Mouse (Mus musculus) heart, embryonic 16.5 days (tissue): ENCODE data around the gene Rnf13. TPM values are rescaled to one million over a fixed set of nuclear protein-coding genes. Genes with fewer than 3 reads are reported as not detected.

Experiments used
- ATAC-seq: fragments of 200-750 bp; cut with Nextera tagmentation; replicated peaks from 2 replicates; pipeline ENCODE4 v1.8.0; 2017; ENCODE audit warnings: moderate number of reproducible peaks; ENCODE audit not compliant: insufficient read depth, low FRiP score; ENCODE audit errors: extremely low read depth
- H3K27ac ChIP-seq: fragments of 300-500 bp; sonication (generic); 2 replicates; pipeline ENCODE4 v1.5.1; 2014; ENCODE audit warnings: mild to moderate bottlenecking, low read length, control low read depth, moderate library complexity
- H3K27me3 ChIP-seq: fragments of 300-500 bp; sonication (generic); 2 replicates; pipeline ENCODE4 v1.6.1; 2014; ENCODE audit warnings: low read length, mixed read lengths; ENCODE audit not compliant: control insufficient read depth, insufficient read depth
- H3K36me3 ChIP-seq: fragments of 300-500 bp; sonication (generic); 2 replicates; pipeline ENCODE4 v1.6.1; 2014; ENCODE audit not compliant: control insufficient read depth, insufficient read depth
- H3K4me1 ChIP-seq: fragments of 300-500 bp; sonication (generic); 2 replicates; pipeline ENCODE4 v1.6.1; 2014; ENCODE audit warnings: low read length, mixed read lengths; ENCODE audit not compliant: control insufficient read depth, insufficient read depth
- H3K4me2 ChIP-seq: fragments of 300-500 bp; sonication (generic); 2 replicates; pipeline ENCODE4 v1.6.1; 2014; ENCODE audit warnings: low read depth, mild to moderate bottlenecking, control low read depth, low read length
- H3K4me3 ChIP-seq: fragments of 300-500 bp; sonication (generic); 2 replicates; pipeline ENCODE4 v1.5.1; 2014; ENCODE audit warnings: mild to moderate bottlenecking, control low read depth, low read length
- H3K9ac ChIP-seq: fragments of 300-500 bp; sonication (generic); 2 replicates; pipeline ENCODE4 v1.6.1; 2014; ENCODE audit warnings: low read length, control low read depth
- H3K9me3 ChIP-seq: fragments of 300-500 bp; sonication (generic); replicated peaks from 2 replicates; pipeline ENCODE4 v1.6.1; 2016; ENCODE audit warnings: low read length; ENCODE audit not compliant: control insufficient read depth
- WGBS: fragments of 180-500 bp; shearing (Covaris S2); extraction: QIAGEN DNeasy Blood & Tissue Kit; methylation state at CpG from one replicate; pipeline ENCODE4 v1.1.7; 2014; 5-methylcytosine and 5-hydroxymethylcytosine counted together
- polyA plus RNA-seq: library from polyadenylated mRNA; unstranded; fragments of >200 nt; fragmentation: Nextera tagmentation; extraction: Ambion mirVana; gene quantifications from 2 replicates; pipeline ENCODE4 v1.2.1, GENCODE M21; 2015

Gene Rnf13
- polyA plus RNA-seq, 1 experiment from 2014 or later: 71.8 TPM

- Histone ChIP-seq H3K4me2 (no peak overlapping the region), H3K9ac (no peak overlapping the region), H3K4me1 (no peaks in the 10 kb centered on the region), H3K27ac (no peak overlapping the region), H3K27me3 (no peaks in the 10 kb centered on the region), H3K36me3 (peaks cover 19% of the 10 kb centered on the region), H3K4me3 (no peak overlapping the region), H3K9me3 (no peaks in the 10 kb centered on the region)
- WGBS: 95% methylated on average over 3 of the region's 3 CpGs
- no peak for ATAC-seq
Observed at GRCm38 (mm10) chr3:57825866-57826265, 90.0 kb downstream of the Rnf13 start.

GRCm38 (mm10) chr3:57833585-57833984 is 97.7 kb downstream of the Rnf13 start:
- ATAC-seq: no peak
- no peak overlapping the region for H3K27ac ChIP-seq

GRCm38 (mm10) chr3:57836911-57837310 is 101.0 kb downstream of the Rnf13 start:
- peaks cover 14% of the 10 kb centered on the region for H3K36me3 ChIP-seq
- H3K4me2 ChIP-seq: no peak overlapping the region
- H3K4me1 ChIP-seq: no peaks in the 10 kb centered on the region
- no peak overlapping the region for H3K4me3 ChIP-seq
- H3K9me3 ChIP-seq: no peaks in the 10 kb centered on the region; the same call in 1 of the 2 replicates
- no peak overlapping the region for H3K9ac ChIP-seq
- WGBS: 84% methylated on average over 4 of the region's 4 CpGs
- no peak overlapping the region for H3K27ac ChIP-seq
- ATAC-seq: no peak
- no peaks in the 10 kb centered on the region for H3K27me3 ChIP-seq

More at GRCm38 (mm10) chr3:57833585-57833984, 97.7 kb downstream of the Rnf13 start:
- H3K9ac ChIP-seq: no peak overlapping the region
- no peak overlapping the region for H3K4me2 ChIP-seq
- H3K36me3 ChIP-seq: peaks cover 17% of the 10 kb centered on the region; the same call in 1 of the 2 replicates
- H3K27me3 ChIP-seq: no peaks in the 10 kb centered on the region
- H3K9me3 ChIP-seq: no peaks in the 10 kb centered on the region
- no peak overlapping the region for H3K4me3 ChIP-seq
- 91% methylated on average over 11 of the region's 11 CpGs for WGBS
- no peaks in the 10 kb centered on the region for H3K4me1 ChIP-seq

- Histone ChIP-seq H3K27ac (no peak overlapping the region), H3K36me3 (peaks cover 16% of the 10 kb centered on the region), H3K9ac (no peak overlapping the region), H3K4me3 (no peak overlapping the region), H3K27me3 (no peaks in the 10 kb centered on the region), H3K9me3 (no peaks in the 10 kb centered on the region; the same call in 1 of the 2 replicates), H3K4me2 (no peak overlapping the region), H3K4me1 (peaks cover 19% of the 10 kb centered on the region)
- no peak for ATAC-seq
Observed at GRCm38 (mm10) chr3:57843775-57844174, 107.9 kb downstream of the Rnf13 start.

GRCm38 (mm10) chr3:57845786-57846661 is 110.2 kb downstream of the Rnf13 start:
- Histone ChIP-seq H3K9ac (peak overlapping the region; percentile 84), H3K4me2 (peak overlapping the region; percentile 69), H3K27ac (peak overlapping the region; percentile 70), H3K4me3 (peak overlapping the region; percentile 97), H3K4me1 (peaks cover 19% of the 10 kb centered on the region), H3K36me3 (peaks cover 10% of the 10 kb centered on the region), H3K27me3 (no peaks in the 10 kb centered on the region), H3K9me3 (no peaks in the 10 kb centered on the region; the same call in 1 of the 2 replicates)
- 22% methylated on average over 11 of the region's 11 CpGs for WGBS
- ATAC-seq: no peak

- WGBS: 3% methylated on average over 9 of the region's 9 CpGs
Observed at GRCm38 (mm10) chr3:57846662-57846911, 110.7 kb downstream of the Rnf13 start.

GRCm38 (mm10) chr3:57846912-57847759 is 111.3 kb downstream of the Rnf13 start:
- Histone ChIP-seq H3K9me3 (no peaks in the 10 kb centered on the region; the same call in 1 of the 2 replicates), H3K36me3 (peaks cover 10% of the 10 kb centered on the region), H3K4me2 (peak overlapping the region; percentile 69), H3K4me3 (peak overlapping the region; percentile 97), H3K27ac (peak overlapping the region; percentile 88), H3K9ac (peak overlapping the region; percentile 84), H3K27me3 (no peaks in the 10 kb centered on the region), H3K4me1 (peaks cover 19% of the 10 kb centered on the region)
- under 1% methylated on average over 77 of the region's 104 CpGs for WGBS
- ATAC-seq: peak; percentile 88

More at GRCm38 (mm10) chr3:57846662-57846911, 110.7 kb downstream of the Rnf13 start:
- Histone ChIP-seq H3K4me2 (peak overlapping the region; percentile 69), H3K4me1 (peaks cover 19% of the 10 kb centered on the region), H3K27ac (peak overlapping the region; percentile 88), H3K9me3 (no peaks in the 10 kb centered on the region; the same call in 1 of the 2 replicates), H3K4me3 (peak overlapping the region; percentile 97), H3K27me3 (no peaks in the 10 kb centered on the region), H3K36me3 (peaks cover 10% of the 10 kb centered on the region), H3K9ac (peak overlapping the region; percentile 84)
- ATAC-seq: no peak

GRCm38 (mm10) chr3:57847760-57848185 is 111.9 kb downstream of the Rnf13 start, which contains the start of gene Pfn2:
Gene Pfn2, minus strand, starts transcription at chr3:57848079.
- Histone ChIP-seq H3K4me3 (peak within 1 kb of the TSS; percentile 97), H3K4me1 (peaks cover 19% of the 10 kb centered on the region), H3K36me3 (peaks cover 6% of the 10 kb centered on the region), H3K4me2 (peak within 1 kb of the TSS; percentile 69), H3K9me3 (no peaks in the 10 kb centered on the region; the same call in 1 of the 2 replicates), H3K9ac (peak within 1 kb of the TSS; percentile 84), H3K27me3 (no peaks in the 10 kb centered on the region), H3K27ac (peak within 1 kb of the TSS; percentile 88)
- under 1% methylated on average over 52 of the region's 52 CpGs for WGBS
- ATAC-seq: peak; percentile 74
